Mouse (Mus musculus): ENCODE measurements around the gene Serpina7. TPM values are rescaled to one million over a fixed set of nuclear protein-coding genes. Genes with fewer than 3 reads are reported as not detected.

Serpina7 gene
- polyA plus RNA-seq, 2 experiments, result 0.08 to 0.19 TPM

GRCm38 (mm10) chrX:139053149-139053548, 31.9 kb downstream of the Serpina7 start:
- no peaks in the 10 kb centered on the region for H3K36me3 ChIP-seq (ENCODE audit: control insufficient read depth, insufficient read depth, low read length)
- no peaks in the 10 kb centered on the region for H3K9me3 ChIP-seq (ENCODE audit: control insufficient read depth, low read length)
- H3K4me2 ChIP-seq (replicated peaks; ENCODE audit: low read depth, low read length, severe bottlenecking), result no peak overlapping the region
- no peak overlapping the region for H3K9ac ChIP-seq (ENCODE audit: low read depth, low read length, severe bottlenecking)
- H3K4me3 ChIP-seq (replicated peaks; ENCODE audit: low read length), result no peak overlapping the region
- no peaks in the 10 kb centered on the region for H3K27me3 ChIP-seq (ENCODE audit: control insufficient read depth, insufficient read depth, low read length)
- H3K27ac ChIP-seq (replicated peaks; ENCODE audit: low read depth, low read length), result no peak overlapping the region
- ATAC-seq (ENCODE audit: low FRiP score, low read depth) (no peak), DNase-seq (ENCODE audit: low spot score) (no peak)
- WGBS, result 89% methylated on average over 1 of the region's 1 CpGs
- TF ChIP-seq POLR2A (IDR thresholded peaks at IDR 0.05; ENCODE audit: borderline replicate concordance, extremely low read depth, insufficient read depth, insufficient read length), result no peak
- H3K4me1 ChIP-seq (ENCODE audit: control insufficient read depth, insufficient read depth, low read length), result no peaks in the 10 kb centered on the region

GRCm38 (mm10) chrX:139051976-139052375, 33.1 kb downstream of the Serpina7 start:
- DNase-seq (ENCODE audit: low spot score), result peak; percentile 35
- Histone ChIP-seq H3K36me3 (ENCODE audit: control insufficient read depth, insufficient read depth, low read length) (no peaks in the 10 kb centered on the region), H3K4me1 (ENCODE audit: control insufficient read depth, insufficient read depth, low read length) (no peaks in the 10 kb centered on the region), H3K4me2 (replicated peaks; ENCODE audit: low read depth, low read length, severe bottlenecking) (no peak overlapping the region), H3K9ac (ENCODE audit: low read depth, low read length, severe bottlenecking) (no peak overlapping the region), H3K27ac (replicated peaks; ENCODE audit: low read depth, low read length) (no peak overlapping the region), H3K27me3 (ENCODE audit: control insufficient read depth, insufficient read depth, low read length) (no peaks in the 10 kb centered on the region), H3K4me3 (replicated peaks; ENCODE audit: low read length) (no peak overlapping the region), H3K9me3 (ENCODE audit: control insufficient read depth, low read length) (no peaks in the 10 kb centered on the region)
- 76% methylated on average over 1 of the region's 1 CpGs for WGBS
- ATAC-seq (ENCODE audit: low FRiP score, low read depth), result peak; percentile 37; the same call in 1 of the 2 replicates
- TF ChIP-seq POLR2A (IDR thresholded peaks at IDR 0.05; ENCODE audit: borderline replicate concordance, extremely low read depth, insufficient read depth, insufficient read length), result no peak

- DNase-seq (ENCODE audit: low spot score), result no peak
- no peaks in the 10 kb centered on the region for H3K36me3 ChIP-seq (ENCODE audit: control insufficient read depth, insufficient read depth, low read length)
- H3K4me2 ChIP-seq (replicated peaks; ENCODE audit: low read depth, low read length, severe bottlenecking), result no peak overlapping the region
- no peak overlapping the region for H3K4me3 ChIP-seq (replicated peaks; ENCODE audit: low read length)
- ATAC-seq (ENCODE audit: low FRiP score, low read depth), result no peak
- H3K4me1 ChIP-seq (ENCODE audit: control insufficient read depth, insufficient read depth, low read length), result no peaks in the 10 kb centered on the region
- WGBS, result 47% methylated on average over 1 of the region's 1 CpGs
- H3K9ac ChIP-seq (ENCODE audit: low read depth, low read length, severe bottlenecking), result no peak overlapping the region
- H3K9me3 ChIP-seq (ENCODE audit: control insufficient read depth, low read length), result no peaks in the 10 kb centered on the region
- no peak overlapping the region for H3K27ac ChIP-seq (replicated peaks; ENCODE audit: low read depth, low read length)
- no peaks in the 10 kb centered on the region for H3K27me3 ChIP-seq (ENCODE audit: control insufficient read depth, insufficient read depth, low read length)
- no peak for TF ChIP-seq POLR2A (IDR thresholded peaks at IDR 0.05; ENCODE audit: borderline replicate concordance, extremely low read depth, insufficient read depth, insufficient read length)
Observed at GRCm38 (mm10) chrX:139041148-139041547, 43.9 kb downstream of the Serpina7 start.

GRCm38 (mm10) chrX:139039314-139039713, 45.7 kb downstream of the Serpina7 start:
- H3K4me1 ChIP-seq (ENCODE audit: control insufficient read depth, insufficient read depth, low read length), result no peaks in the 10 kb centered on the region
- no peaks in the 10 kb centered on the region for H3K36me3 ChIP-seq (ENCODE audit: control insufficient read depth, insufficient read depth, low read length)
- no peaks in the 10 kb centered on the region for H3K27me3 ChIP-seq (ENCODE audit: control insufficient read depth, insufficient read depth, low read length)
- TF ChIP-seq POLR2A (IDR thresholded peaks at IDR 0.05; ENCODE audit: borderline replicate concordance, extremely low read depth, insufficient read depth, insufficient read length), result no peak
- H3K4me3 ChIP-seq (replicated peaks; ENCODE audit: low read length), result no peak overlapping the region
- H3K9me3 ChIP-seq (ENCODE audit: control insufficient read depth, low read length), result no peaks in the 10 kb centered on the region
- no peak overlapping the region for H3K27ac ChIP-seq (replicated peaks; ENCODE audit: low read depth, low read length)
- H3K9ac ChIP-seq (ENCODE audit: low read depth, low read length, severe bottlenecking), result no peak overlapping the region
- no peak for ATAC-seq (ENCODE audit: low FRiP score, low read depth)
- H3K4me2 ChIP-seq (replicated peaks; ENCODE audit: low read depth, low read length, severe bottlenecking), result no peak overlapping the region
- 69% methylated on average over 2 of the region's 2 CpGs for WGBS
- DNase-seq (ENCODE audit: low spot score), result no peak

GRCm38 (mm10) chrX:139037666-139038065, 47.4 kb downstream of the Serpina7 start:
- no peak for TF ChIP-seq POLR2A (IDR thresholded peaks at IDR 0.05; ENCODE audit: borderline replicate concordance, extremely low read depth, insufficient read depth, insufficient read length)
- Histone ChIP-seq H3K4me2 (replicated peaks; ENCODE audit: low read depth, low read length, severe bottlenecking) (no peak overlapping the region), H3K4me1 (ENCODE audit: control insufficient read depth, insufficient read depth, low read length) (no peaks in the 10 kb centered on the region), H3K9me3 (ENCODE audit: control insufficient read depth, low read length) (no peaks in the 10 kb centered on the region), H3K27me3 (ENCODE audit: control insufficient read depth, insufficient read depth, low read length) (no peaks in the 10 kb centered on the region), H3K27ac (replicated peaks; ENCODE audit: low read depth, low read length) (no peak overlapping the region), H3K4me3 (replicated peaks; ENCODE audit: low read length) (no peak overlapping the region), H3K9ac (ENCODE audit: low read depth, low read length, severe bottlenecking) (no peak overlapping the region), H3K36me3 (ENCODE audit: control insufficient read depth, insufficient read depth, low read length) (no peaks in the 10 kb centered on the region)
- DNase-seq (ENCODE audit: low spot score) (no peak), ATAC-seq (ENCODE audit: low FRiP score, low read depth) (no peak)
- WGBS, result 85% methylated on average over 1 of the region's 1 CpGs

Other genes starting within 250 kb of the Serpina7 start
- 55.8 and 57.6 TPM in 2 replicates for gene Nrk, start 170.8 kb downstream of the Serpina7 start, polyA plus RNA-seq (2012; rRNA removed)
- 63.1 and 69.9 TPM in 2 replicates for gene Nrk, start 170.8 kb downstream of the Serpina7 start, polyA plus RNA-seq (2014; fragmentation: Nextera tagmentation; extraction: Ambion mirVana)
- not detected in 2 replicates for gene 4930513O06Rik, start 1.0 kb upstream of the Serpina7 start, polyA plus RNA-seq (2012; rRNA removed)
- gene 4930513O06Rik, start 1.0 kb upstream of the Serpina7 start, polyA plus RNA-seq (2014; fragmentation: Nextera tagmentation; extraction: Ambion mirVana), result not detected in 2 replicates
- gene 4933428M09Rik, start 94.0 kb upstream of the Serpina7 start, polyA plus RNA-seq (2012; rRNA removed), result not detected in 2 replicates
- not detected in 2 replicates for gene 4933428M09Rik, start 94.0 kb upstream of the Serpina7 start, polyA plus RNA-seq (2014; fragmentation: Nextera tagmentation; extraction: Ambion mirVana)
- gene Mum1l1, start 124.8 kb upstream of the Serpina7 start, polyA plus RNA-seq (2012; rRNA removed), result 13.3 and 17.2 TPM in 2 replicates
- gene Mum1l1, start 124.8 kb upstream of the Serpina7 start, polyA plus RNA-seq (2014; fragmentation: Nextera tagmentation; extraction: Ambion mirVana), result 39.1 and 52.6 TPM in 2 replicates
- gene Trap1a, start 248.4 kb upstream of the Serpina7 start, polyA plus RNA-seq (2012; rRNA removed), result 0.20 and 0.25 TPM in 2 replicates
- gene Trap1a, start 248.4 kb upstream of the Serpina7 start, polyA plus RNA-seq (2014; fragmentation: Nextera tagmentation; extraction: Ambion mirVana), result not detected in 2 replicates

All from limb, embryonic 14.5 days (tissue).